Mouse (Mus musculus): ENCODE measurements around the gene Mup18. TPM values are rescaled to one million over a fixed set of nuclear protein-coding genes. Genes with fewer than 3 reads are reported as not detected.
"Not testable (repeated sequence)": the region's sequence is repeated elsewhere in the genome, so short reads cannot be mapped to it uniquely, and the experiment has no call there.

Mup18 gene
- not detected in 2 replicates for polyA plus RNA-seq (2012; rRNA removed)

DNA sequence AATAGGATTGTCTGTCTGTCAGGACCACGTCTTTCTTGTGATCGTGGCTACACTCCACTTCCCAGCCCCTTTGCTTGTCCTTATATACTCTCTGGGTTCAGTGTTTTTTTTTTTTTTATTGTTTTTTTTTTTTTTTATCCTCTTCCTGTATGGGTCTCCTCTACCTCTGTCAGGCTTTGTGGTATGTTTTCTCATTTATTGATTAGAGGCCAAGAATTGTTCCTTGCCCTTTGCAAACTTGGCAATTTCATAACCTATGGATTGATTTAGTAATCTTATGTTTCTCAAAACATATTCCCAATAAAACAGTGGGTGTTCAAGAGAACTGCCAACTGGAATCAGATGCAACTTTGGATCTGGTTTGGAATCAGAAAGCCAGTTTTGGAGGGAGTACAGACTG, at the start of gene Mup18:
Gene Mup18, minus strand, starts transcription at position 101 of the 400 bp plus-strand sequence.
- DNase-seq (ENCODE audit: extremely low spot score in 1 of 2, low spot score in 1 of 2): not testable (repeated sequence)

DNA sequence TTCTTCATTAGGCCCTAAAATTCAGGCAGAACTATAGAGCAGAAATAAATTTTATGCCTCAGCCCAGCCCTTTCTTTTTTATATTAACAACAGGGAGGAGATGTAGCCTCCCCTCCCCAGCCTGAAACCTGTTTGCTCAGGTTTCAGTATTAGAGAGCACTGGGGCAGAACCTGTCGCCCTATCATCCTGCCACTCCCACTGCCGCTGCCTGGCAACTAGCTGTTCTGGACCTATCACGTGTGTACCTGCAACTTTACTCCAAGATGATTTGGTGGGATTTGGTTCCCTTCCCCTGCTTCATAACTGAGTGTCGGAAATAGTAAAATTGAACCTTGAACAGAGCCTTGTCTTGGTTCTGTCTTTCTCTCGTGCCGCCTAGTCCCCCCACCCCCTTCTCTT, 40.4 kb upstream of the Mup18 start:
- not testable (repeated sequence) for DNase-seq (ENCODE audit: extremely low spot score in 1 of 2, low spot score in 1 of 2)

Other genes starting within 250 kb of the Mup18 start
- not detected in 2 replicates for gene Mup15, start 234.4 kb downstream of the Mup18 start, polyA plus RNA-seq (2012; rRNA removed)
- not detected in 2 replicates for gene Mup16, start 154.6 kb downstream of the Mup18 start, polyA plus RNA-seq (2012; rRNA removed)
- not detected in 2 replicates for gene Mup17, start 78.3 kb downstream of the Mup18 start, polyA plus RNA-seq (2012; rRNA removed)
- not detected in 2 replicates for gene Mup19, start 108.1 kb upstream of the Mup18 start, polyA plus RNA-seq (2012; rRNA removed)
- gene Mup5, start 161.1 kb upstream of the Mup18 start, polyA plus RNA-seq (2012; rRNA removed): 0.16 and 0.27 TPM in 2 replicates